Comparison of ENCODE assay signal across 8 mouse cellular contexts in genomic region chr5:147992581-147993378, GRCm38 (mm10). TPM values are rescaled to one million over a fixed set of nuclear protein-coding genes. Genes with fewer than 3 reads are reported as not detected.
DNase-seq lines count a peak whose midpoint lies in the region; ATAC-seq and TF ChIP-seq lines count a peak whose summit lies in the region.

No protein-coding gene starts in this region.

- peak overlapping the region; percentile 8; the same call in 1 of the 2 replicates for H3K4me3 ChIP-seq in heart, embryonic 11.5 days (ENCODE audit: low read depth, low read length)
- peak overlapping the region; percentile 17 for H3K4me3 ChIP-seq in kidney, embryonic 15.5 days (replicated peaks)
- peak overlapping the region; percentile 2; the same call in 1 of the 2 replicates for H3K4me3 ChIP-seq in lung, postnatal 0 days (ENCODE audit: low read depth, low read length)
- peak overlapping the region; percentile 8; the same call in 1 of the 2 replicates for H3K4me3 ChIP-seq in stomach, embryonic 14.5 days (ENCODE audit: low read depth, low read length)

- peak; percentile 59 for TF ChIP-seq CTCF in lung, postnatal 0 days (IDR thresholded peaks at IDR 0.05)

- H3K4me2 ChIP-seq in heart, embryonic 11.5 days = peak overlapping the region; percentile 63
- H3K4me2 ChIP-seq in kidney, embryonic 15.5 days = peak overlapping the region; percentile 40
- peak overlapping the region; percentile 39 for H3K4me2 ChIP-seq in lung, postnatal 0 days (replicated peaks; ENCODE audit: low read depth, low read length)
- H3K4me2 ChIP-seq in stomach, embryonic 14.5 days (replicated peaks; ENCODE audit: low read depth, low read length) = peak overlapping the region; percentile 28; the same call in 1 of the 2 replicates

- no peak; the same call in 1 of the 2 replicates for TF ChIP-seq EP300 in lung, postnatal 0 days (IDR thresholded peaks at IDR 0.05)

- H3K9ac ChIP-seq in heart, embryonic 11.5 days (ENCODE audit: low read depth, low read length) = no peak overlapping the region
- H3K9ac ChIP-seq in kidney, embryonic 15.5 days = no peak overlapping the region
- no peak overlapping the region for H3K9ac ChIP-seq in lung, postnatal 0 days (replicated peaks; ENCODE audit: low read depth)
- no peak overlapping the region for H3K9ac ChIP-seq in stomach, embryonic 14.5 days (replicated peaks; ENCODE audit: low read depth, low read length)

- peak; percentile 73 for ATAC-seq in heart, embryonic 11.5 days (replicated peaks; ENCODE audit: insufficient number of reproducible peaks, low FRiP score, low TSS enrichment)
- peak; percentile 85 for ATAC-seq in kidney, embryonic 15.5 days (replicated peaks; ENCODE audit: low FRiP score)
- ATAC-seq in lung, postnatal 0 days = peak; percentile 95
- peak; percentile 86 for ATAC-seq in stomach, embryonic 14.5 days (ENCODE audit: insufficient number of reproducible peaks, insufficient read depth, low FRiP score, low read depth)

- H3K9me3 ChIP-seq in heart, embryonic 11.5 days (replicated peaks; ENCODE audit: control insufficient read depth, low read length) = no peaks in the 10 kb centered on the region
- no peaks in the 10 kb centered on the region for H3K9me3 ChIP-seq in kidney, embryonic 15.5 days (replicated peaks)
- H3K9me3 ChIP-seq in lung, postnatal 0 days (ENCODE audit: low read length) = no peaks in the 10 kb centered on the region
- no peaks in the 10 kb centered on the region for H3K9me3 ChIP-seq in stomach, embryonic 14.5 days (ENCODE audit: control insufficient read depth, low read depth, low read length)

- DNase-seq in spleen, adult 18-20 months = peak; percentile 20 to 28
- no peak for DNase-seq in spleen, adult 12 weeks (ENCODE audit: low spot score)
- DNase-seq in embryo, embryonic 9.5 days (ENCODE audit: extremely low spot score) = peak; percentile 85
- DNase-seq in lung, postnatal 0 days (ENCODE audit: low spot score) = peak; percentile 97
- no peak for DNase-seq in frontal cortex, postnatal 14 days (ENCODE audit: low spot score in 2 of 2)

- 11% methylated on average over 20 of the region's 20 CpGs for WGBS in heart, embryonic 11.5 days (ENCODE audit: insufficient replicate concordance)
- 23% methylated on average over 20 of the region's 20 CpGs for WGBS in kidney, embryonic 15.5 days
- WGBS in lung, postnatal 0 days = 15% methylated on average over 20 of the region's 20 CpGs
- 9% methylated on average over 20 of the region's 20 CpGs for WGBS in stomach, embryonic 14.5 days

- H3K27me3 ChIP-seq in heart, embryonic 11.5 days (ENCODE audit: control insufficient read depth, insufficient read depth, low read length) = no peaks in the 10 kb centered on the region
- H3K27me3 ChIP-seq in kidney, embryonic 15.5 days = no peaks in the 10 kb centered on the region
- H3K27me3 ChIP-seq in lung, postnatal 0 days (replicated peaks; ENCODE audit: insufficient read depth, low read length) = no peaks in the 10 kb centered on the region
- H3K27me3 ChIP-seq in stomach, embryonic 14.5 days (ENCODE audit: control insufficient read depth, insufficient read depth, low read length) = no peaks in the 10 kb centered on the region

- no peak overlapping the region for H3K27ac ChIP-seq in heart, embryonic 11.5 days (ENCODE audit: low read depth, low read length)
- H3K27ac ChIP-seq in kidney, embryonic 15.5 days = no peak overlapping the region
- no peak overlapping the region for H3K27ac ChIP-seq in lung, postnatal 0 days (ENCODE audit: low read length)
- no peak overlapping the region; the same call in 1 of the 2 replicates for H3K27ac ChIP-seq in stomach, embryonic 14.5 days (ENCODE audit: low read length)

- H3K36me3 ChIP-seq in heart, embryonic 11.5 days (ENCODE audit: control insufficient read depth, insufficient read depth, low read length) = no peaks in the 10 kb centered on the region
- no peaks in the 10 kb centered on the region for H3K36me3 ChIP-seq in kidney, embryonic 15.5 days
- H3K36me3 ChIP-seq in lung, postnatal 0 days (ENCODE audit: insufficient read depth, low read length) = no peaks in the 10 kb centered on the region
- H3K36me3 ChIP-seq in stomach, embryonic 14.5 days (ENCODE audit: control insufficient read depth, insufficient read depth, low read length) = no peaks in the 10 kb centered on the region

- H3K4me1 ChIP-seq in heart, embryonic 11.5 days (ENCODE audit: control insufficient read depth, insufficient read depth, low read length) = no peaks in the 10 kb centered on the region
- no peaks in the 10 kb centered on the region; the same call in 1 of the 2 replicates for H3K4me1 ChIP-seq in kidney, embryonic 15.5 days
- H3K4me1 ChIP-seq in lung, postnatal 0 days (ENCODE audit: insufficient read depth, low read depth, low read length) = no peaks in the 10 kb centered on the region
- H3K4me1 ChIP-seq in stomach, embryonic 14.5 days (ENCODE audit: control insufficient read depth, insufficient read depth, low read length) = no peaks in the 10 kb centered on the region

RNA-seq across cellular contexts. Expression of gene Mtus2, which starts 35.7 kb away (rescaled TPM):
- polyA plus RNA-seq in heart, embryonic 11.5 days (2014; fragmentation: Nextera tagmentation; extraction: Ambion mirVana) = 84.3 and 93.6 TPM in 2 replicates
- polyA plus RNA-seq in kidney, embryonic 15.5 days (2015; fragmentation: Nextera tagmentation; extraction: Ambion mirVana) = 3.6 and 3.9 TPM in 2 replicates
- polyA plus RNA-seq in lung, postnatal 0 days (2015; fragmentation: Nextera tagmentation; extraction: Ambion mirVana) = 5.5 TPM in 2 replicates
- 18.1 and 19.2 TPM in 2 replicates for polyA plus RNA-seq in stomach, embryonic 14.5 days (2014; fragmentation: Nextera tagmentation; extraction: Ambion mirVana)

Comparison
In these comparisons a context has a peak if more than half of its experiments do, and no peak if none do; other contexts are left out.
1. DNase-seq: peak in spleen, adult 18-20 months (2 of 2), embryo, embryonic 9.5 days (single experiment) and lung, postnatal 0 days (single experiment); none in spleen, adult 12 weeks (single experiment) and frontal cortex, postnatal 14 days (0 of 2).
2. Peak in every context shown above with its lines, with median percentiles within 50 percentile points of each other: ATAC-seq, H3K4me2 ChIP-seq and H3K4me3 ChIP-seq.